Mouse (Mus musculus) CD4-positive, CD25-positive, alpha-beta regulatory T cell, adult 2 months (primary cell): ENCODE data around the gene Pirt.

Experiments used
- DNase-seq: peaks from one replicate; pipeline ENCODE4 v3.0.0-alpha.2; 2012; ENCODE audit warnings: low read depth, low spot score

Gene Pirt

DNA sequence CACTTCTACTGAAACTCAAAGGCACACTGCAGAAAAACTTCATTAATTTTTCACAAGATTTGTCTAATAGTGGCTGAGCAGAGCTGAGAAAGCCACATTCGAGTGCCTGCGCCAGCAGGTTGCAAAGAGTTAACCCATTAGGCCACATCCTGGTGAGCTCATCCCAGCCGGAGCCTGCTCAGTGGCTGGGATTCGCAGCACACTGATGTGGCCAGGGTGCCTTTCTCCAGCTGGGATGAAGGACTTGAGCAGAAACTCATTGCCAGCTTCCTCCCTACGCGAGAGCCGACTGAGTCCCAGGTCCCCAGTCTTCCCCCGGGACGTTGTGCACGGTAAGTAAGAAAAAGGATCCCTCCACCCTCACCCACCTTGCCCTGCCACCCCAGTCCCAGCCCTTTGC is at the start of gene Pirt:
Gene Pirt, plus strand, starts transcription at position 171 of the 400 bp plus-strand sequence.
- DNase-seq: no peak

DNA sequence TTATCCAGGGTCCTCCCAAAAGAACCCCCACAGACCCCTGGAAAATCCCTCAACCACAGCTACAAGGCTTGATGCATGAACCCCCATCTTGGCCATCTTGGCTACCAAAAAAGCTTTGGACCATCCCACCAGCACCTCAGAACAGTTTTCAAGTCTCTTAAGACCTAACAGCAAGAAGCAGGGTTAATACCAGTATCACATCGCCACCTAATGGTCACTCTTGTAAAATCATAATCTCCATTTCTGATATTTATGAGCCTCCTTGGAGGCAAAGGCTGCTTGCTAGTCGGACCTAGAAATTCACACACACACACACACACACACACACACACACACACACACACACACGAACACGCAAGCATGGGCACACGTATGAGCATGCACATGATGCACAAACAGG is 40.1 kb upstream of the Pirt start:
- peak; percentile 3 for DNase-seq

DNA sequence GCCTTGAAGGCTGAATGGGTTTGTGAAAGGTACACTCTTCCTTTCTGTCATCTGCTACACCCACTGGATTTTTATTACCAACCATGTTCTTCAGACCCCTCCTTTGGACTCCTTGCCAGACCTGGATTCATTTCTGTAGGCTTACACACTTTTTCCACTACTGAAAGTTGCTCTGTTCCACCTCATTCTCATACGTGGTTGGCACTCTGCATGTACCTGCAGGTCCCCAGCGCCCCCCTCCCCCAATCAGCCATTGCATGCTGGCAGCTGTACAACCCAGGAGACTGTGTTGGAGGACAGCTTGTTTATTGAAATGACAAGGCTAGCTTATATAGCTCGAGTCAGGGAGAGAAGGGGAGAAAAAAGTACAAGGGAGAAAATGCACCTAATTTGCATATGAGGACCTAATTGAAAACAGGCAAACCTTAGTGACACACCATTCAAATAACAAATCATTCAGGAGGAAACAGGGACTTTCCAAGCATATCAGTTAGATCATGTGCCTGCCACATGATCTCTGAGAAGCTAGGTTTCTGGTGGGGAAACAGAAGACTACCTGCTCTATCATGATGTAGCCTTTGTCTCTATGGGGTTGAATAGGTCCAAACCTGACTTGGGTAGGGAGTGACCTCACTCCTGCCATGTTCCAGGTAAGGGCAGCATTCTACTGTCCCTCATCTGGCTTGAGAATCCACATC is 38.9 kb upstream of the Pirt start:
- DNase-seq: no peak

DNA sequence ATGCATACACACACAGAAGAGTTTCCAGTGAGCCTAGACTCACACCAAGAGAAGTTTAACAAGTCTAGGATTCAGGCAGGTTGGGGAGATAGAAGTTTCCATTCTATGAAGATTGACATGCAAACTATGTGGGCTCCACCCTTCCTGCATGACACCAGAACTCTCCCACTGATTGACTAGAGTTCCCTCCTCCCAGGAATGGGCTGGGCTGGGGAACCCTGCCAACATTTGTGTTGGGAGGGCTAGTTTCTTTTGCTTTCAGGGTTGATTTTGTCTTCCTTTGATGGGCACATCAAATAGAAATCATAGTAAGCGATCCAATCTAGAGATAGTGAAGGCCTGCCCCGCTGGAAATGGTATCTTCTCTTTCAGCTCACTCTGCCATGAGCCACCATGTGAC is 30.5 kb upstream of the Pirt start:
- no peak for DNase-seq

DNA sequence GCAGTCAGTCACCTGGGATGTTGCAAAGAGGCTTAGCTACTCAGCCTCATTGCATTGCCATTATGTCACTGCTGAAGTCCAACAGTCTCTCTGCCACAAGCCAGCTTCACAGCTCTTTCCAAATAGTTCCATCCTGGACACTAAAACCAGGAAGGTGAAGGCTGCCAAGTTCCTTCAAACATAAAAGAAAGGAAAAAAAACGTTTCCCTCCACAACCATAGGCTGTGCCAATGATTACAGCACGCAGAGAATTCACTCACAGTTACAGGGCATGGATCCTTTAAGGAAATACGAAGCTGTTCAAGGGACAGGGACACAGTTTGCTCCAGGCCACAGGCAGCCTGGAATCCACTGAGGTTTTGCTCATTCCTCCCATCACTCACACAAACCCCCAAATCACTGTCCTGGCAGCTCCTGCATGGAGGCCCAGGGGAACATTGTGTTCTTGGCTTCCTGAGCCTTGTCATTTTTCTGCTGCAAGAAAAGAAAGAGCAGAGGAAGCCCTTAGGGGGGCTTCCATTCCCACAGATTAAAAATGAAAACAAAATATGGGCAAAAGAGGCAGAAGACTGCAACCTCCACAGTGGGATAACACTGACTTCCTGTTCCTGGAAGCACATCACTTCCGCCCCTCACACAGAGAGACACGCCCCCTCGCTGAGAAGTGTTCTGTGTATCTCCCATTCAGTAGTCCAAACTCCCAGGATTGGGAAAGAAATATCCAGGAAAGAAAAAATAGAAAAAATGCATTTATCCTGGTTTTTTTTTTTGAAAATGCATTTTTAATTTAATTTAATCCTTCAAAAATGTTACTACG is 29.3 kb upstream of the Pirt start:
- DNase-seq: no peak

DNA sequence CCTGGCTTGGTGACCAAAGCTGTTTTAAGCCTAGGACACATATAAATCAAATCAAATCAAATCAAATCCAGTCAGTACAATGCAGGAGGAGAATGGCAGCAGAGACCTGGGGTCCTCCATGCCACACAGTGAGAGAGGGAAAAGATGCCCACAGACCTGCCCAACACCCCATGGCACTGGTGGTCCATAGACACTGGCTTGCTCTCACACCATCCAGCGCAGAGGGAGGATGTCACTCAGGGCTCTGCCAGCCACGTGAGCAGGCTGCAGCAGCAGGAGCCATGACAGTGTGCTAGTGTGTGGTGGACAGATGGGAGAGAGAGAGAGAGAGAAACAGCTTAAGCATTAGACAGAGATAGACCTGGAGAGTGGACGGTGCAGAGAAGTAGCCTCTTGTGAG is 19.2 kb upstream of the Pirt start:
- DNase-seq: no peak

DNA sequence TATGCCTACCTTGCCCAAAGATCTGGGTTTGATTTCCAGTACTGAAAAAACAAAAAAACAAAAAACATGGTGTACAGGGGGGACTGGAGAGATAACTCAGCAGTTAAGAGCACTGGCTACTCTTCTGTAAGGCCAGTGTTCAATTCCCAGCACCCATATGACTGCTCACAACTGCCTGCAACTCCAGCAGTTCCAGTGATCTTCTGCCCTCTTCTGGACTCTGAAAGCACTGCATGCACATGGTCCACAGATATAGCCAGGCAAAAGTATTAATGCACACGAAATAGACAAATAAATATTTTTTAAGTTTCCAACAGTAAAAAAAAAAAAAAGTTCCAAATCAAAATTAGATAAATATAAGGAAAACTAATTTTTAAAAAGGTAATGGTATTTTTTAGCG is 13.0 kb upstream of the Pirt start:
- DNase-seq: no peak

DNA sequence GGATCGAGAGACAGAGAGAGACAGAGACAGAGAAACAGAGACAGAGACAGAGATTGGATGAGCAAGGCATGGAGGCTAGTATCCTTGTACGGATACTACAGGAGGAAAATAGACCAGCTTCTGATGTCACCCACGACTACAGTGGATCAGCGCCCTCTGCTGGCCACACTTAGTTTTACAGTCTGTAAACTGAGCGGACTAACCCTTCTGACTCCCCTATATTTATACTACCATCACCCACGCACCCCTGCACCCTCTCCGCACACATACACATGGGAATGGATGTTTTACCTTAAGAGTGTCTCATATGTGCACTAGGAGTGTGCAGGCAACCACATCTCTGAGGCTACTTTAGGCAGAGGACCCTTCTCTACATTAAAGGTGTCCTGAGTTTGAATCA is 12.4 kb upstream of the Pirt start:
- peak; percentile 47 for DNase-seq

DNA sequence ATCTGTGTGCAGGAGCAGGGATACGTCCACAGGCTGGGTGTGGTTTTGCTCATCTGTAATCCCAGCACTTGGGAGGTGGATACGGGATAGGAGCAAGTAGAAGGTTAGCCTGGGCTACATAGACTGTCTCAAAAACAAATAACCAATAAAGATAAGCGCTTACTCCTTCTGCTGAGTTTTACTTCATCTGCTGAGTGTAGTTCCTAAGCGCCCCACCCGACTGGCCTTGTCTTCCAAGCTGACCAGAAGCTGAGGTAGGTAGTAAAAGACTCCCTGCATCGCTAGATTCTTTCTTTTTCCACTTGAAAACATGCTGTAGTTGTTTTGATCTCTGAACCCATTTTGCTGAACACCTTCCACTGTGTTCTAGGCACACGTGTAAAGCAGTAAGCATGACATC is 9.0 kb upstream of the Pirt start:
- no peak for DNase-seq

DNA sequence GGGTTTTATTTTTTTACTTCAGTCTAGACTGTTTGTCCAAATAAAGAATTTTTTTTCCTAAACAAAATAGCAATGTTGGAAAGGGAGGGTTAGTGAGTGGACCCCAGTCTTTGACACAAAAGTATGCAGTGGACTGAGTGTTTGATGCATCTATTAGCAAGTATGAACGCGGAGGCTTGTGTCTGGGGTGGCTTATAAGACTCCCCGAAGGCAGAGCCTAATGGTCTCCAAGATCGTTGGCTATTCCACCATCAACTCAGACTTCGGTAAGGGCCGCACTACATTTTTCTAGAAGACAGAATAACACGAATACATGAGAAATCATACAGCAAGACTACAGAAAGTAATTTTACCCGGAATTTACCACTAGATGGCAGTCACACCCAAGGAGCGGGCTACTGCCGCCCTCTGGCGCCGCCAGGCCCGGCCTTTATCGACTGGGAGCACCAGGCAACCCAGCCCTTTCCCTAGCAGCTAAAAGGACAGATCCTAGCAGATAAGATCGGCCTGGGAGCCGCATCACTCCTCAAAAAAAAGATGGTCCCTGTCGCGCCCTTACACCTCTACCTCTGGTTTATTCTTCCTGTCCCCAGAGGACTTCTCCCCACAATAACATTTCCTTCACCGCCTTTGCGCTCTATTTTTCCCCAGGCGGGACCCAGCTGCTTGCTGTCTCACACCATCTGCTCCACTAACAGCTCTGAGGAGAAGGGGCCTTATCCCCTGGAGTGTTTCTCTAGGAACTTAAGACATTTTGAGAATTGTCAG is 6.0 kb upstream of the Pirt start:
- peak; percentile 65 for DNase-seq

DNA sequence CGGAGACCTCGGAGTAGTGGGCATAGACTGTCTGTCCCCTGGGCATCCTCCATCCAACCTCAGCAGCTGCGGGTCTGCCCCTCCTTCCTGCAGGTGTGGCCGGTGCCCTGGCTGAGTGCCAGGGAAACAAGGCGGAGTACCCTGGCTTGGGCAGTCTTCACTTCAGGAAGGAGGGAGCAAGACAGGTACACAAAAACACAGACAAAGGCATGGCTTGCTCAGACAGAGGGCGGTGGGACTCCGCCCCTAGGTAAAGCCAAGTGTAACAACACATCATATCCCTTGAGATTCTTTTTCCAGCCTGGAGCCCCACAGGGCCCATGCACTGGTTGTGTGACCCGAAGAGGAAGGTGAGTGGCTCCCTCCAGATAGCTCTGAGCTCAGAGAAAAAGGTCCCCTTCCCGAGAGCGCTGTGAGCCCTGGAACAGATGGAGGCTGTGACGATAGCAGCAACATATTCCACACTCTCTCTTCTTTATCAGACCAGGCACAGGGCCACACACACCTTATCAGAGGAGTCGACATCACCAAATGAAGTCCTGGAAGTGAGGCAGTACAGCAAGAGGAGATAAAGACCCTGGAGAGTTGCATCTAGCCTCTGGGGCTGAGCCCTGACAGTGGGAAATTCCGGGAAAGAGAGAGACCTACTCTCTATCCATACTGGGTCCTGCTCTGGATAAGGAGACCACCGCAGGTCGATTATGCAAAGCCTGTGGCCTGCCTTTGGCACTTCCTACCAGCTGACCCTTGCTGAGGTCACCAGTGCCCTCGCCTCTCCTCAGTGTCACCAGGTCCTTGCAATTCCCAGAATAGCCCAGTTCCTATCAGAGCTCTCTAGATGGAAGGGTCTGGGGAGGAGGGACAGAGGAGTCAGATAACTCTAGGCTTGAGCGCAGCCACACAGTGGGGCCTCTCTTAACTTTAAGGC is 1.0 kb downstream of the Pirt start:
- no peak for DNase-seq

DNA sequence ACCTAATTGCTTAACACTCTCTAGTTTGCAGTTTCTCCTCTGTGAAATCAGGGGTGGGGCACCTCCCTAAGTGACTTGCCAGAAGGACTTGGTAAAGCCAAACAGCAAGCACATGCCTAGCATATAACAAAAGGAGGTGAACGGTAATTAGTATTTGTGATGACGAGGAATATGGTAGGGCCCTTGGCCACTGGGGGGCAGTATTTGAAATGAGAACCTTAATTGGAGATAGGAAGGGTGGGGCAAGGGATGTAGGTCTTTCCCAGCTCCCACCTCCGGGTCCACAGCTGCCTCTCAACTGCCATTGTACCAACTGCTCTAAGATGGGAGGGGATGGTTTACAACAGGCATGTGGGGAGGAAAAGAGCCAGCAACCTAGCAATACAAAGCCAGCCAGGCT is 2.5 kb downstream of the Pirt start:
- peak; percentile 29 for DNase-seq

DNA sequence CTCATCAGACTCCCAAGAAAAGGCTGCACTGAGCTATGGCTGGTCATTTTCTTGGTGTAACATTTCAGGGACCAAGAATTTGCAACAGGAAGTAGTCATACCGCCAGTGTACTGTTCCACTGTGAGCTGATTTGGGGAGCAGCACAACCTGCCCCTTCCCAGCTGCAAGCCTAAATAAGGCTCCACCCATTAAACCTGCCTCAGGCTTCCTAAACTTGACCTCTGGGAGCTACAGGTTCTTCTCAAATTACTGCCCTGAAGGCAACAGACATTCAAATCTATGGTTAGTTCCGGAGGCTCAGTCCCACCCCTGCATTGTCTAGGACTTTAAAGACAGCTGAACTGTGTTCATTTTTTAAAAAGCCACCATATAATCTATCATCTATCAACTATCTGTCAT is 8.2 kb downstream of the Pirt start:
- no peak for DNase-seq

DNA sequence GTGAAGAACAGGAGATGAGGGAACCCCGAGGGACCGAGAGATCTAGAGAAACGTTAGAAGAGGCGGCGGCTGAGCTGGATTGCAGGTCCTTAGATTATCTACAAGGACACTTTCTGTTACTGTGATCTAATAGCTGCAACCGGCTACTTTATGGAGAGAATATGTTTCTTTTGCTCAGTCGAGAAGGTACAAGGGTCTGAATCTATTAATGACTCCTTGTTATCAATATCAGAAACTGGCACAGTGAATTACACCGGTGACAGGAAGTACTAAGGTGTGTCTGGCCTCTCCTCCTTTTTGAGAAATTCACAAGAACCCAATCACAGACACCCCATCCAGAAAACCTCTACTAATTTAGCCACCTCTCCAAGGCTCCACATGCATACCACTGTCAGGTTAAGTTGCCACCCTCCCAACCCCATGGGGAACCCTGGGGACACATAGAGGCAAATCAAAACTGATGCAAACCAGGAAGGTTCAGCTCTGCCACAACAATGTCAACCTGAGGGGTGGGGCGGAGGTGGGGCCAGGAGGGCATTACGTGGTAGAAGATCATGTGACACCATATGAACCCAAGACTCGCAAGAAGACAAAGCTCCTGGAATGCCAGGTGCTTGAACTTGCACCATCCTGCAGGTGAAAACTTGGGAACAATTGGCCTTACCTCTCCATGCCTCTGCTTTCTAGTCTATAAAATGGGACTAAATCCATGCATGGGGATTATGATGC is 12.5 kb downstream of the Pirt start:
- DNase-seq: no peak

DNA sequence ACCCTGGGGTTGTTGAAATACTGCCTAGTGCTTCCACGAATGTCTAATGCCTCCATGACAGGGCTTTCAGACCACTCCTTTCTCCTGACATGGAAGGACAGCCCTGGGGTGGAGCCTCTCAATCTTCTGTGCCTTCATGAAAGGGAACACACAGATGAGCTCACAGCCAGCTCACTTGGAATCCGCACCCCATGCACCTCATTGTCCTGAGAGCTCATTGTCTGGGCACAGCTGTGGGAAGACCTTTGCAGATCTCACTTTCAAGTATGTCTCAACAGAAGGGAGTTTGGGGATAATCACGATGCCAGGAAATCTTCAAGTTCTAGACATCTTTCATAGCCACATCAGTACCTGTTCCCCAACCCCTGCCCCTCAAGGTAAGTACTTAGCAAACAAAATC is 16.5 kb downstream of the Pirt start:
- DNase-seq: no peak

DNA sequence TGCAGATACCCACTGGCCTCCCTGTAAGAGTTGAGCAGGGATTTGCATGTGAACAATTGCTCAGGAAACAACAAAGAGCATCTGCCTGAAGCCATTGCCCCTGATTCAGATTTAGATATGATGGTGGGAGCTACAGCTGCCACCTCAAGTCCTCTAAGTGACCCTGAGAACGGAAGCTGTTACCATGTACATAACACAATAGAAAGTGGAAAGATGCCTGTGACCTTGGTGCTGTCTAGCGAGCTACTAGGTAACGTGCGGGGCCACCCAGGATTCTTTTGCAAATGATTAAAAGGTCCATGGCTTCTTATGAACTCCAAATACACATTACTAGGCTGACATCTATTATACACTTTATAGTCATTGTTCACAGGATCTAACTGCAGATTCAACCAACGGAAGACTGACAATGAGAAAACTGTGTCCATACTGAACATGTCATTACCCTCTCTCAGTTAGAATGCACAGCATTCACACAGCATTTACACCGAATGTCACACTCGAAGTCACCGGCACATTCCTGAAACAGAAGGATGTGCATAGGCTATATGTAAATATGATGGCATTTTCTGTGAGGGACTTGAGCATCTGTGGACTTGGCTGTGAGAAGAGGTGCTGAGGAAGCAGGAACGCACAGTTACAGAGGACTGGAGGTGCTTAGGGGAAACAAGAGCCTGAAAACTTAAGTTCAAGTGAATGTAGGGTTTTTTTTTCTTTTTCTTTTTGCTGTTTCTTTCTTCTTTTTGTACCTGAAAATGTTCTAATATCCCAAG is 21.2 kb downstream of the Pirt start:
- no peak for DNase-seq

DNA sequence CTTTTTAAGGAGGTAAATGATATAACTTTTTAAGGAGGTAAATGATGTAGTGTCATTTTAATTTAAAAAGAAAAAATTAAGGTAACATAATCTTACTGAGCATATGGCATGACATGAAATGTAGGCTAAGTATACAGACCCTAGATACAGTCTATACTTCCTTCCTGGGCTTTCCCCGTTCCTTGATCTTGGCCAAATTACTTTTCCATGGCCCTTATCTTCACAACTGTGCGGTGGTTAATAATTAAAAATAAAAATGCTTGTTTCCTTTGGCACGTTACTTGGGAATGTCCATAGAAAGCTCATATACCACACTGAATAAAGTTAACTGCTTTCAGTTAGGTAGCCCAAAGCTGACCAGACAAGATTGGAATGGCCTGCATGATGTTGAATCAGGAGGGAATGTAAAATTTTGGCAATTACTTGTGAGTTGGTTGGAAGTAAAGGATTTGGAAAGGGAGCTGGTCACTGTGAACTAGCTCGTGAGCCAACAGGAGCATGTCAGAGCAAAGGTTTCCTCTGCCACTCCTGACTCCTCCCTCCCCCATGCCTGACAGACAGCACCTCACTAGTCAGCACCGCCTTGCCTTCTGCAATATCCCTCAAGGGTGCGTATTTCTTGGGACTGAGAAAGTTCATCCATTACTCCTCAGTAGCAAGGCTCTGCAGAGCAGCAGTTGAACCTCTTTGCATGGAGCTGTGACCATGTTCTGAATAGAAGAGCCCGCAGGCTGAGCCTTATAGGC is 22.8 kb downstream of the Pirt start:
- DNase-seq: no peak

DNA sequence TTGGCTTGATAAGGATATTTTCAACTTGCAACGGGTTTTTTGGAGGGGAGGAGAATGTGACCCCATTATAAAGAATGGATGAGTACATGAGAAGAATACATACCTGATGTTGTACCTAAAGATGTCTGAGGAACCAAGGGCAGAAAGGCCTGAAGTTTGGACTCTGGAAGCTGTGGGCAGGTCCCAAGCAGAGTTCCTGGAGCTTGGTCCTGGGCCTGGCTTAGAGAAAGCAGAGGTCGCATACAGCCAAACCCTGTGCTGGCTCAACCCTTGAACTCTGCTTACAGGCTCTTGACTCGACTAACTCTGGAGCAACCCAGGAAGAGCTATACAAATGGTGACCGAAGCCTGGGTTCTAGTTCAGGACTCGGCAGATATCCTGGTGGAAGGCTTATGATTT is 30.2 kb downstream of the Pirt start:
- DNase-seq: no peak

DNA sequence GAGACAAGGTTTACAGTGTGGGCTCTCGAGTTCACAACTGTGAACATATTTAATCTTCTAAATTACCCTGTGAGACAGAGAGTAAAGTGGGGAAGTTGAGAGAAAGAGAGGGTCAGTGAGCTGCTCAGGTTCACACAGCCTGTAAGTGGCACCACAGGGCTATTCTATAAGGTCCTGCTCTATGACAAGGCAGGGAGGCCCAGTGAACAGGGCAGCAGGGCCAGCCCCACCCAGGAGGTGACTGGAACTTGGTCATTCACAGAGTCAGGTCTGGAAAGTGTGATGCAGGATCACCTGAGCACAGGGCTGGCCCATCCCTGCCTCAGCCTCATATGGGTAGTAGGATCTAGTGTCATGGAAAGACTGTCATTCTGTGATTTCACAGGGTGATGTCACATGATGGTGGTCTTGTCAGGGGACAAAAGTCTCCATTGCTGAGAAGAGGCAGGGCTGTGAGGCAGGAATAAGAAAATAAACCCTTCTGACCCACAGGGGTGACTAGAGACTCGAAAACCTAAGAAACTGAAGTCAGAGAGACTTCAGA is 33.5 kb downstream of the Pirt start:
- no peak for DNase-seq
